ENCODE assay signal across 9 mouse cellular contexts in genomic region chr10:81327959-81328358, GRCm38 (mm10). TPM values are rescaled to one million over a fixed set of nuclear protein-coding genes. Genes with fewer than 3 reads are reported as not detected.
A peak's percentile ranks its signal among the peaks of the same experiment; 100 is the strongest.
DNase-seq lines count a peak whose midpoint lies in the region; ATAC-seq and TF ChIP-seq lines count a peak whose summit lies in the region.
"Had no signal": no experiment of that assay in that cellular context is flagged by ENCODE, and none has a peak within 500 bp of the region (broad histone marks: within the 10 kb centered on the region; RNA-seq: fewer than 3 reads in every experiment).

No protein-coding gene starts in this region.

- TF ChIP-seq EP300 in heart, postnatal 0 days (IDR thresholded peaks at IDR 0.05; ENCODE audit: low read depth) = no peak

- peak; percentile 4; the same call in 1 of the 2 replicates for ATAC-seq in heart, embryonic 11.5 days (replicated peaks; ENCODE audit: insufficient number of reproducible peaks, low FRiP score, low TSS enrichment)
- ATAC-seq in heart, postnatal 0 days (ENCODE audit: insufficient read depth, low read depth) = peak; percentile 5; the same call in 1 of the 2 replicates
- ATAC-seq in liver, embryonic 12.5 days = peak; percentile 33

- no peak for DNase-seq in heart, postnatal 4 days
- DNase-seq in heart, postnatal 0 days (ENCODE audit: low spot score) = no peak
- DNase-seq in cerebellum, postnatal 25 days = no peak
- no peak for DNase-seq in layer of hippocampus, postnatal 25 days (ENCODE audit: extremely low spot score in 1 of 2, low spot score in 1 of 2)
- no peak for DNase-seq in urinary bladder, postnatal 14 days (ENCODE audit: low spot score)

- no peak for TF ChIP-seq POLR2A in bone marrow, adult 2 months (IDR thresholded peaks at IDR 0.05; ENCODE audit: borderline replicate concordance, control insufficient read depth, low read depth, low read length)

- H3K4me2 ChIP-seq in heart, embryonic 11.5 days = peak overlapping the region; percentile 59
- H3K4me2 ChIP-seq in heart, postnatal 0 days (ENCODE audit: low read depth, low read length) = peak overlapping the region; percentile 38; the same call in 1 of the 2 replicates
- peak overlapping the region; percentile 35 for H3K4me2 ChIP-seq in liver, embryonic 12.5 days

- H3K36me3 ChIP-seq in heart, embryonic 11.5 days (ENCODE audit: control insufficient read depth, insufficient read depth, low read length) = peaks cover 41% of the 10 kb centered on the region
- H3K36me3 ChIP-seq in heart, postnatal 0 days (replicated peaks; ENCODE audit: control insufficient read depth, insufficient read depth, low read length) = peaks cover 43% of the 10 kb centered on the region
- peaks cover 45% of the 10 kb centered on the region for H3K36me3 ChIP-seq in liver, embryonic 12.5 days

- peak overlapping the region; percentile 54 for H3K9ac ChIP-seq in heart, embryonic 11.5 days (ENCODE audit: low read depth, low read length)
- H3K9ac ChIP-seq in heart, postnatal 0 days (replicated peaks; ENCODE audit: low read depth, low read length) = peak overlapping the region; percentile 52; the same call in 1 of the 2 replicates
- peak overlapping the region; percentile 23; the same call in 1 of the 2 replicates for H3K9ac ChIP-seq in liver, embryonic 12.5 days

- H3K27ac ChIP-seq in heart, embryonic 11.5 days (ENCODE audit: low read depth, low read length) = peak overlapping the region; percentile 90
- H3K27ac ChIP-seq in bone marrow, adult 2 months (ENCODE audit: control insufficient read depth, insufficient read depth, low read depth, low read length, poor library complexity) = peak overlapping the region; percentile 69; the same call in 1 of the 2 replicates
- H3K27ac ChIP-seq in heart, postnatal 0 days (ENCODE audit: low read depth) = peak overlapping the region; percentile 86
- H3K27ac ChIP-seq in liver, embryonic 12.5 days = peak overlapping the region; percentile 68

- H3K9me3 ChIP-seq in heart, embryonic 11.5 days (replicated peaks; ENCODE audit: control insufficient read depth, low read length) = no peaks in the 10 kb centered on the region
- no peaks in the 10 kb centered on the region for H3K9me3 ChIP-seq in heart, postnatal 0 days (replicated peaks; ENCODE audit: control insufficient read depth, low read length)
- H3K9me3 ChIP-seq in liver, embryonic 12.5 days (replicated peaks) = no peaks in the 10 kb centered on the region

- no peak overlapping the region for H3K4me3 ChIP-seq in heart, embryonic 11.5 days (ENCODE audit: low read depth, low read length)
- H3K4me3 ChIP-seq in bone marrow, adult 2 months (replicated peaks; ENCODE audit: control insufficient read depth, low read depth, low read length) = no peak overlapping the region
- H3K4me3 ChIP-seq in heart, postnatal 0 days (ENCODE audit: low read depth, low read length) = no peak overlapping the region
- H3K4me3 ChIP-seq in liver, embryonic 12.5 days = no peak overlapping the region

- 12% methylated on average over 2 of the region's 2 CpGs for WGBS in heart, embryonic 11.5 days (ENCODE audit: insufficient replicate concordance)
- 46% methylated on average over 2 of the region's 2 CpGs for WGBS in bone marrow, adult 2 months
- 9% methylated on average over 2 of the region's 2 CpGs for WGBS in heart, postnatal 0 days
- WGBS in liver, embryonic 12.5 days (ENCODE audit: insufficient replicate concordance) = 33% methylated on average over 2 of the region's 2 CpGs

- no peak for TF ChIP-seq CTCF in bone marrow, adult 2 months (IDR thresholded peaks at IDR 0.05; ENCODE audit: control insufficient read depth, insufficient read depth, low read length)
- no peak for TF ChIP-seq CTCF in heart, postnatal 0 days (IDR thresholded peaks at IDR 0.05; ENCODE audit: low read depth)

- H3K27me3 ChIP-seq in heart, embryonic 11.5 days (ENCODE audit: control insufficient read depth, insufficient read depth, low read length) = peaks cover 3% of the 10 kb centered on the region
- no peaks in the 10 kb centered on the region for H3K27me3 ChIP-seq in heart, postnatal 0 days (ENCODE audit: control insufficient read depth, insufficient read depth, low read length)
- peaks cover 24% of the 10 kb centered on the region for H3K27me3 ChIP-seq in liver, embryonic 12.5 days (replicated peaks)
- H3K27me3 ChIP-seq: CH12.LX had no signal

- peaks cover 50% of the 10 kb centered on the region for H3K4me1 ChIP-seq in heart, embryonic 11.5 days (ENCODE audit: control insufficient read depth, insufficient read depth, low read length)
- H3K4me1 ChIP-seq in bone marrow, adult 2 months (ENCODE audit: control insufficient read depth, insufficient read depth, low read length) = peaks cover 6% of the 10 kb centered on the region; the same call in 1 of the 2 replicates
- H3K4me1 ChIP-seq in heart, postnatal 0 days (ENCODE audit: control insufficient read depth, insufficient read depth) = peaks cover 38% of the 10 kb centered on the region
- peaks cover 68% of the 10 kb centered on the region for H3K4me1 ChIP-seq in liver, embryonic 12.5 days

RNA-seq across cellular contexts. Expression of gene Tbxa2r, which starts 0.6 kb away (rescaled TPM):
- polyA plus RNA-seq in heart, embryonic 11.5 days (2014; fragmentation: Nextera tagmentation; extraction: Ambion mirVana) = 10.9 and 11.2 TPM in 2 replicates
- total RNA-seq in heart, postnatal 4 days (2021) = 1 to 10 TPM; 5.5 to 5.6 TPM
- polyA plus RNA-seq in bone marrow, adult 2 months (2011; ENCODE audit: insufficient read depth, insufficient read length, low replicate concordance, missing spikeins) = 3.3 and 7.9 TPM in 2 replicates
- total RNA-seq in heart, postnatal 0 days (2014; rRNA removed; ENCODE audit: low replicate concordance) = 4.7 and 10.5 TPM in 2 replicates
- polyA plus RNA-seq in heart, postnatal 0 days (2015; fragmentation: Nextera tagmentation; extraction: Ambion mirVana) = 6.3 and 7.0 TPM in 2 replicates
- 6.7 and 7.0 TPM in 2 replicates for polyA plus RNA-seq in liver, embryonic 12.5 days (2016; fragmentation: Nextera tagmentation; extraction: Ambion mirVana)
- total RNA-seq in layer of hippocampus, postnatal 25 days (2021) = 1 to 10 TPM; 1.1 to 1.5 TPM

RNA-seq across cellular contexts. Expression of gene Cactin, which starts 7.1 kb away (rescaled TPM):
- polyA plus RNA-seq in heart, embryonic 11.5 days (2014; fragmentation: Nextera tagmentation; extraction: Ambion mirVana) = 20.2 and 25.0 TPM in 2 replicates
- 10 to 100 TPM; 20.7 to 21.0 TPM for total RNA-seq in heart, postnatal 4 days (2021)
- 24.0 and 36.6 TPM in 2 replicates for polyA plus RNA-seq in bone marrow, adult 2 months (2011; ENCODE audit: insufficient read depth, insufficient read length, low replicate concordance, missing spikeins)
- 14.3 and 14.9 TPM in 2 replicates for total RNA-seq in heart, postnatal 0 days (2014; rRNA removed; ENCODE audit: low replicate concordance)
- 12.8 and 13.7 TPM in 2 replicates for polyA plus RNA-seq in heart, postnatal 0 days (2015; fragmentation: Nextera tagmentation; extraction: Ambion mirVana)
- polyA plus RNA-seq in liver, embryonic 12.5 days (2016; fragmentation: Nextera tagmentation; extraction: Ambion mirVana) = 52.9 and 55.1 TPM in 2 replicates
- total RNA-seq in layer of hippocampus, postnatal 25 days (2021) = 10 to 100 TPM; 28.1 to 30.0 TPM

RNA-seq across cellular contexts. Expression of gene Gipc3, which starts 15.1 kb away (rescaled TPM):
- polyA plus RNA-seq in heart, embryonic 11.5 days (2014; fragmentation: Nextera tagmentation; extraction: Ambion mirVana) = not detected in 2 replicates
- 1 to 10 TPM; 2.2 to 3.3 TPM for total RNA-seq in heart, postnatal 4 days (2021)
- not detected in 2 replicates for polyA plus RNA-seq in bone marrow, adult 2 months (2011; ENCODE audit: insufficient read depth, insufficient read length, low replicate concordance, missing spikeins)
- 0.08 and 0.12 TPM in 2 replicates for total RNA-seq in heart, postnatal 0 days (2014; rRNA removed; ENCODE audit: low replicate concordance)
- polyA plus RNA-seq in heart, postnatal 0 days (2015; fragmentation: Nextera tagmentation; extraction: Ambion mirVana) = 0.16 and 0.21 TPM in 2 replicates
- 0.04 TPM in 1 of 2 replicates, not detected in the other for polyA plus RNA-seq in liver, embryonic 12.5 days (2016; fragmentation: Nextera tagmentation; extraction: Ambion mirVana)
- total RNA-seq in layer of hippocampus, postnatal 25 days (2021) = 1 to 10 TPM; 1.6 to 1.9 TPM

RNA-seq across cellular contexts. Expression of gene Hmg20b, which starts 22.3 kb away (rescaled TPM):
- 102 and 107 TPM in 2 replicates for polyA plus RNA-seq in heart, embryonic 11.5 days (2014; fragmentation: Nextera tagmentation; extraction: Ambion mirVana)
- 100 to 1,000 TPM; 107 to 113 TPM for total RNA-seq in heart, postnatal 4 days (2021)
- polyA plus RNA-seq in bone marrow, adult 2 months (2011; ENCODE audit: insufficient read depth, insufficient read length, low replicate concordance, missing spikeins) = 56.9 and 60.7 TPM in 2 replicates
- total RNA-seq in heart, postnatal 0 days (2014; rRNA removed; ENCODE audit: low replicate concordance) = 63.9 and 80.7 TPM in 2 replicates
- polyA plus RNA-seq in heart, postnatal 0 days (2015; fragmentation: Nextera tagmentation; extraction: Ambion mirVana) = 92.3 and 94.5 TPM in 2 replicates
- 39.9 and 47.1 TPM in 2 replicates for polyA plus RNA-seq in liver, embryonic 12.5 days (2016; fragmentation: Nextera tagmentation; extraction: Ambion mirVana)
- 10 to 100 TPM; 31.3 to 31.6 TPM for total RNA-seq in layer of hippocampus, postnatal 25 days (2021)

RNA-seq across cellular contexts. Expression of gene Mfsd12, which starts 29.3 kb away (rescaled TPM):
- polyA plus RNA-seq in heart, embryonic 11.5 days (2014; fragmentation: Nextera tagmentation; extraction: Ambion mirVana) = 4.6 and 4.7 TPM in 2 replicates
- 10 to 100 TPM; 12.1 to 13.5 TPM for total RNA-seq in heart, postnatal 4 days (2021)
- 11.0 and 14.3 TPM in 2 replicates for polyA plus RNA-seq in bone marrow, adult 2 months (2011; ENCODE audit: insufficient read depth, insufficient read length, low replicate concordance, missing spikeins)
- 20.2 and 30.5 TPM in 2 replicates for total RNA-seq in heart, postnatal 0 days (2014; rRNA removed; ENCODE audit: low replicate concordance)
- 10.3 and 11.4 TPM in 2 replicates for polyA plus RNA-seq in heart, postnatal 0 days (2015; fragmentation: Nextera tagmentation; extraction: Ambion mirVana)
- polyA plus RNA-seq in liver, embryonic 12.5 days (2016; fragmentation: Nextera tagmentation; extraction: Ambion mirVana) = 20.8 and 21.0 TPM in 2 replicates
- 10 to 100 TPM; 46.6 to 50.7 TPM for total RNA-seq in layer of hippocampus, postnatal 25 days (2021)
